Mouse (Mus musculus) heart, postnatal 36 days (tissue): ENCODE results near the gene Lrp5. TPM values are rescaled to one million over a fixed set of nuclear protein-coding genes. Genes with fewer than 3 reads are reported as not detected.

Source experiments
- DNase-seq, 2 experiments: peaks; one replicate each; pipeline ENCODE4 v3.0.0; 2021 to 2022
- intact Hi-C: fragments of 180-260 bp; cut with DNase I; formaldehyde crosslinking; loops from one replicate; pipeline ENCODE4 v1.15.1; 2025
- total RNA-seq, 2 experiments: library from RNA; stranded (reverse); gene quantifications; 2 replicates each; pipeline ENCODE4 v1.2.3; 2021

Gene Lrp5
- total RNA-seq, result 10 to 100 TPM; 51.3 to 60.3 TPM

DNA sequence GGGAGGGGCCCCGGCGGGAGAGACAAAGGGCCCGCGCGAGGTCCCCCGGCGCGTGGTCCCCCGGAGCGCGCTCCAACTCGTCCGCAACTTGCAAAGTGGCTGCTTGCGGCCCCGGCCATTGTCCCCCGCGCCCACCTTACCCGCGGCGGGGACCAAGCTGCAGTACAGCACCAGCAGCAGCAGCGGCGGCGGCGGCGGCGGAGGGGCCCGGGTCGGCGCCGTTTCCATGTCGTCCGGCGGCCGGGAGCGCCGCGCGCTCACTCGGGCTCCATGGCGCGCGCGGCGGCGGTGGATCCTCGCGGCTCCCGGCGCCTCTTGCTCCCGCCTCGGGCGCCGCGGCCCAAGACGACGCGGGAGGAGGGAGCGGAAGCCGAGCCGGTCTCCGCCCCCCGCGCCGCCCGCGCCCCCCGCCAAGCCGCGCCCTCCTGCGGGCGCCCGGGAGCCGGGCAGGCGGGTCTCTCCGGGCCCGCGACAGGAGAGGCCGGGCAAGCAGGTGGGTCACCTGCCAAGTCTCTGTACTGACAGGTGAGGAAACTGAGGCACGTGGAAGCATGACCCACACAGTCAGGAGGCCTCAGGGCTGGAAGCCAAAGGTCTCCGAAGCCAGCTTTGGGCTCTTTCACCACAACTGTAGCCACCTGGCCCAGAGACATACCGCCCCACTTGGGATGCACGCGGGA is at the start of gene Lrp5:
Lrp5 (minus strand) TSS at position 350 of the 680 bp plus-strand sequence.
- DNase-seq, result peak; percentile 78 to 83
- intact Hi-C loops, result loop anchor here (2.0 to 5.0 kb wide), 2 partner anchors 22 to 44 kb away; partner anchors contain the start of gene 1810055G02Rik

DNA sequence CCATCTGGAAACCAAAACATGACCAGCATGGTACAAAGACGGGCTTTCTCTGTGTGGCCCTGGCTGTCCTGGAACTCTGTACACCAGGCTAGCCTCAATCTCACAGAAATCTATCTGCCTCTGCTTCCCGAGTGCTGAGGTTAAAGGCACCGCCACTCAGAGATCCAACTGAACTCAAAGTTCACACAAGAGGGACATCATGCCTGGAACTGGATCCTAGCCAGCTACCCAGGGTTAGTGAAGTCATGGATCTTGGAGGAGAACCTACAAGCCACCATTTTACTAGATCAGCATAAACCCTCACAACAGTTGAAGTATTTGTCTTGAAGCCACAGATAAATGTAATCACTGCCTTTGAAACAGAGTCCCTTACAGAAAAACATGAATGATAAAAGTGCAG is 49.6 kb upstream of the Lrp5 start:
- intact Hi-C loops, result no loop called here
- DNase-seq, result no peak

DNA sequence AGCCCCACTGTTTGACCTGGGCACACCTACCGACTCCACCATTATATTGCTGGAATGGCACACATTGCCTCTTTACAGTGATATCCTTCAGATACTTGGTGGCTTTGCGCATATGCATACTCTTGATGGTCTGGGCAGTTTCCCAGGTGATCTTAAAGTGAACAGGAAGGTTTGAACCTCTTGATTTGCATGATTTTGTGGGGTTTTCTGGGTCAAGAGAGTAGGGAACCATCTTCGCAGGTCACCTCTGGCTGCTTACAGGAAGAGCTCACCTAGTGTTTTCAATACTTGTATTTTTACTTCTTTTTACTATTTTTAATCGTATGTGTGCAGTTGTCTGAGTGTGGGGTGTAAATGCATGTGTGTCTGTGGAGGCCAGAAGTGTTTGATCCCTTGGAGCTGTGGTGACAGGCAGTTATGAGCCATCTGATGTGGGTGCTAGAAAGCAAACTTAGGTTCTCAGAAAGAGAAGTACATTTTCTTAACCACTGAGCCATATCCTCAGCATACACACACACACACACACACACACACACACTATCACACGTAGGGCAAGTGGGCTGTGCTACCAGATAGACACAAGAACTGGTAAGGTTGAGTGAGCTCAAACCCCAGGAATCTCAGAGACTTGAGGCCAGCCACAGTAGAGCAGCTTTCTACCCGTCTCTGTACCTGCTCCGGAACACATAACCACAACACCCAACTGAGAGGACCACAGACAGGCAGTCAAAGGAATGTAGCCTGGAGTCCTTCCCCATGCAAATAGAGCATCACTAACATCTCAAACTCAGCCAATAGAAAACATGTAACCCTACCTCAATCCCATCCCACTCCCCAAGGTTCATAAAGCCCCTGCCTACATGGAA is 44.6 kb upstream of the Lrp5 start:
- DNase-seq, result no peak
- intact Hi-C loops, result no loop called here

DNA sequence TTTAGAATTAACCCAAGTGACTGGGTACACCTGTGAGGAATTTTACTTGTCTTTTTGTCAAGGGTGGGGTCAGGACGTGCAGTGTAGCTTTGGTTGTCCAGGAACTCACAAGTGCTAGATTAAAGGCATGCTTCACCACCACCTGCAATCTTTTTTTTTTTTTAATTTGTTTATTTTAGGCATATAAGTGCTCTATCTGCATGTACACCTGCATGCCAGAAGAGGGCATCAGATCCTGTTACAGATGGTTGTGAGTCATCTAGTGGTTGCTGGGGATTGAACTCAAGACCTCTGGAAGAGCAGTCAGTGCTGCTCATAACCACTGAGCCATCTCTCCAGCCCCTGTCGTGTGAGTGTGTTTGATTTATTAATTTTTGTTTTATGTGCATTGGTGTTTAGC is 42.5 kb upstream of the Lrp5 start:
- no peak for DNase-seq
- intact Hi-C loops, result no loop called here

DNA sequence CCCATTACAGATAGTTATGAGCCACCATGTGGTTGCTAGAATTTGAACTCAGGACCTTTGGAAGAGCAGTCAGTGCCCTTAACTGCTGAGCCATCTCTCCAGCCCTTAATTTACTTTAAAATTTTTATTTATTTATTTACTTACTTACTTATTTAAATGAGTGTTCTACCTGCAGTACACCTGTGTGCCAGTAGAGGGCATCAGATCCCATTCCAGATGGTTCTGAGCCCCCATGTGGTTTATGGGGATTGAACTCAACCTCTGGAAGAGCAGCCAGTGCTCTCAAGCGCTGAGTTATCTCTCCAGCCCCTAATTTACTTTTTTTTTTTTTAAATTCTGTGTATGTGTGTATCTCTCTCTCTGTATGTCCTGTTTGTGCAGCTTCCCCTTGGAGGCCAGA is 38.4 kb upstream of the Lrp5 start:
- intact Hi-C loops, result loop anchor here (2.0 to 5.0 kb wide), 2 partner anchors 42 to 258 kb away; partner anchors contain the start of gene Kmt5b
- peak; percentile 68 to 81 for DNase-seq

DNA sequence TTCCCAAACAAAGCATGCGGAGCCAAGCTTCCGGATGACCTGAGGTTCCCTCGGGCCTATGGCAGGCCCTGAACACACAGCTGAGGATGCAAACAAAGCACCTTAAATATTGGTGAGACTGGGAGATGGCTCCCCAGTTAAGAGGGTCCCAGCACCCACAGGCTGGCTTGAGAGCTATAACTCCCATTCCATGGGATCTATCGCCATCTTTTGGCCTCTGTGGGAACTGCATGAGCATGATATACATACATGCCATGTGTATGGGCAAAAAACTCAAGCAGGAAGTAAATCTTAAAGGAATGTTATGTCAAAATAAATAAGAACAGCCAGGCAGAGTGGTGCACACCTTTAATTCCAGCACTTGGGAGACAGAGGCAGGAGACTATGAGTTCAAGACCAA is 37.5 kb upstream of the Lrp5 start:
- intact Hi-C loops, result loop anchor here (2.0 to 5.0 kb wide), 2 partner anchors 43 to 258 kb away; partner anchors contain the start of gene Kmt5b
- DNase-seq, result peak in 1 of 2 experiments; percentile 56

DNA sequence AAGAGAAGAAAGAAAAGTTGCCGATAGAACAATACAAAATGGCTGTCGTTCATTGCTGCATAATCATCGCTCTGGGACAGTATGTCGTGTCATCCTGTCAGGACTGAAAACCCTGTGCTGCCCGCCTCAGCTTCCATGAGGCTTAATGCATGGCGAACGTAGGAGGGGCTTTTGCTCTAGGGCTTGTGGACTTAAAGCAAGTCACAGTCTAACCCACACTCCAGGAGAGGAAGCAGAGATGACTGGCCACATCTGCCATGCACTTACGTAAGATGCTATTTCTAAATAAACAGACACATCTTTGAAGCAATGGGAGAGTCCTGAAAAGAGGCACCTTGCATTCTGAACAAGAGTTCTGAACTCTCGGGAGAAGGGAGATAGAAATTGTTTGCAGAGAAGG is 36.8 kb upstream of the Lrp5 start:
- no peak for DNase-seq
- intact Hi-C loops, result loop anchor here (5.0 kb wide), 1 partner anchor 259 kb away; no protein-coding TSS in a partner anchor

DNA sequence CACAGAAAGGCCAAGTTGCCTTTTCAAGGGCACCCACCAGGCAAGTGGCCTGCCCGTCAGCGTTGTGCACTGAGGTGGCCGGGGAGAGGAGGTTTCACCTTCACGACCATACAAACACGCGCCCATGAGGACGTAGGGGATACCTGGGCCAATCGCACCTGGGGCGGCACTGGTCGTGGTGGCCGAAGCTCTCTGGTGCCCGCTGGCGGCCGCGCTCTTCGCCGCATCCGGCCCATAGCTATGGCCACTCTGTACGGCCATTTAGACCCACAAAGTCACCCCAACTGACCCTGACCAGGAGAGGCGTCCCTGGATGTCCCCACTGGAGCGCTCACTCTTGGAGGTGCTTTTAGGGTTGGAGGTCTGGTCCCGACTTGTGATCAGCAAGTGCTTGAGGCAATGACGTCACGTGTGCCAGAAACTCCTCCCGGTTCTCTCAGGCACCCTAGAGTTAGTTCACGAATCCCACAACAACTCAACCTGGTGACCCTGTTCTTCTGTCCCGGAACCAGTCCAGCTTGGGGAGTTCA is 33.1 kb upstream of the Lrp5 start:
- intact Hi-C loops, result loop anchor here (2.0 kb wide), 2 partner anchors 21 to 97 kb away; no protein-coding TSS in a partner anchor

DNA sequence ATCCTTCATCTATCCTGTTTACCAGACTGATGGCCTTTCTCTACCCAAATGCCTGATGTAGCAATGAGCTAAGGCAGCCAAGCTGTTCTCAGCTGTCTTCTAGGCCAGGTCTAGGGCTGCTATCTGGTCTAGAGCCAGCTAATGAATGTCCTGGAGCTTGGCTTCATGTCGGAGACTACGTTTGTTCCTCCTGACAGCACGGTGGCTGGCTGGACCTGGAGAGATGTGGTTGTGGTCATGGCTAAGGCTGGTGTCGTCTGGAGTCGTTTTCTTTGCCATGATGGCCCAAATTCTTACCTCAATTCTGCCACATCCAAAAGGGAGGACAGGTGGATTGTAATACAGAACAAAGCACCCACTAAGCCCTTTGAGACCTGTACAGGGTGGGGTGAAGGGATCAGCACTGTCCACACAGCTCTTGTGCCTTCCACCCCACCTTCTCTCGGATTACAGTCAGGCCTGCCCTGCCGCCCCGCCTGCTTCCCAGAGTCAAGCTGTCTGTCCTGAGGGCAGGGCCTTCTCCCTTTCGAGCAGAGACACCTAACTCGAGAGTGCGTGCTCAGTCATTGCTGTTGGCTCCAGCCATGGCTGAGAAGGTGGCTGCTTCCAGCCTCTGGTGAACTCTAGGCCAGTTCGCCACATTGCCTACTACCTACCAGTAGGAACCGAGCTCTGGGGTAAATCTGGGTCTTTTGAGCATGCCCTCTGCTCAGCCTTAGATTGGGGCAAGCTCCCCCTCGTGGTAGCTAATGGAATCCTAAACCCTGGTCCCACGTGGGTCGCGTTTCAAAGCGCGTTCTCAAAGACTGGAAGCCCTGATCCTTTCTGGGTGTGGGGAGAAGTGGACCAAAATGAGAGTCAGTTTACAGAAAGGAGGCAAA is 32.4 kb upstream of the Lrp5 start:
- intact Hi-C loops, result loop anchor here (2.0 kb wide), 2 partner anchors 20 to 96 kb away; no protein-coding TSS in a partner anchor
- peak; percentile 70 for DNase-seq

More for the DNA sequence above, 33.1 kb upstream of the Lrp5 start:
- DNase-seq, result peak; percentile 77 to 78

DNA sequence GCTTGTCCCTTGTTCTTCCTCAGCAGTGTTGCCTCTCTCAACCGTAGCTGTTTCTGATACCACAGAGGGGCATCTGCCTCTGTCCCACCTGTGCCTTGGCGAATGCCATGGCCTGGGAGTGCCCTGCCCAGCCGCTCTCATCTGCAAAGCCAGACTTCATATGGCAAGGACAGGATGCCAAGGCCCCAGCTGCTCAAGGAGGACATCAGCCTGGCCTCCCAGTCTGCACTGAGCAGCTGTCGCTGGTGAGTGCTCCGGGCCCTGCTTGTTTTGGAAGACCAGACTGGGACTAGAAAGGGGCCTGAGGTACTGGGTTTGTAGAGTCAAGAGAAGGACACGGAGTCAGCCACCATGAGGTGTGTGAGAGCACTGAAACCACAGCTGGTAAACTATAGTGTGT is 28.0 kb upstream of the Lrp5 start:
- no peak for DNase-seq
- intact Hi-C loops, result no loop called here

DNA sequence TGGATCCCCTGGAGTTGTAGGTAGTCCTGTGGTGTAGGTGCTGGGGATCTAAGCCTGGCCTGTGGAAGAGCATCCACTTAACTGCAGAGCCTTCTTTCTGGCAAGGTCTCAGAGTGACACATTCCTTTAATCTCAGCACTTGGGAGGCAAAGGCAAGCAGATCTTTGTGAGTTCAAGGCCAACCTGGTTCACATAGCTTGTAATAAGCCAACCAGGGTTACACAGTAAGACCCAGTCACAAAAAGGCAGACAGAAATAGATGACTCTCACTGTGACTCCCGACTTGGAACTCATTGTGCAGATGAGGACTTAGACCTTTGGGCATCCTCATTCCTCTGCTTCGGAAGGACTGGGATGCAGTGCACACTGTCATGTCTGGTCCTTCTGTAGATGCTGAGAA is 24.1 kb upstream of the Lrp5 start:
- no peak for DNase-seq
- intact Hi-C loops, result no loop called here

DNA sequence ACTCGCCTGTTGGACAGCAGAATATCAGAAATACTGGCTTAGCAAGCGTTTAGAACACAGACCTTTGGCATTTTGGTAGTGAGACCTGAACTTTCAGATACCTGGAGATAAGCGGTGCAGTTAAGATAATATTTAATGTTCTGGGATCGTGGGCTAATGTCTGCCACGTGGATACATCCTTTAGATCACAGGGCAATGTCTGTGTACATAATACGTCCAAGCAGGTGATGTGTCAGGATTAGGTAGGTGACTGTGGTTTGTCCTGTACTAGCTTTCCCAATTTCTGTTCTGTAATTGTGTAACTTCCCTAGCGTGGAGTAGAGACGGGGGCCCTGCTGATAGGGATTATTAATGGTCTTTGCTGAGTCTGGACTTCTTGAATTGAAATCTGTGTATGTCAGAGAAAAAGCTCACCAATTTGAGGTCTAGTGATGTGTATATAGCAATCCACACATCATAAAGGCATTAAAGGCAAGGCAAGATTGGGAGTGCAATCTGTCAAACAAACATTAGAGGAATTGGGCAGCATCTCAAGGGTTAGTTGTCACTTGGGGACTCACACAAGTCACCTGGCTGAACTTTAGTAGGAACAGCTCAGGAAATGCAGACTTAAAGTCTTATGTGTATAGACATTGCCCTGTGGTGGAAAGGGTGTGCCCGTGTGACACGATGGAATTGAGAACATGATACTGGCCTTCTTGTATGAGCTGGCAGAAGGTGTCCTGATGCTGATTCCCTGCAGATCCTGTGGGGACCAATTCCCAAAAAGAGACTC is 22.8 kb upstream of the Lrp5 start:
- intact Hi-C loops, result loop anchor here (2.0 kb wide), 1 partner anchor 22 kb away; the partner anchor contains the start of gene Lrp5
- no peak for DNase-seq

DNA sequence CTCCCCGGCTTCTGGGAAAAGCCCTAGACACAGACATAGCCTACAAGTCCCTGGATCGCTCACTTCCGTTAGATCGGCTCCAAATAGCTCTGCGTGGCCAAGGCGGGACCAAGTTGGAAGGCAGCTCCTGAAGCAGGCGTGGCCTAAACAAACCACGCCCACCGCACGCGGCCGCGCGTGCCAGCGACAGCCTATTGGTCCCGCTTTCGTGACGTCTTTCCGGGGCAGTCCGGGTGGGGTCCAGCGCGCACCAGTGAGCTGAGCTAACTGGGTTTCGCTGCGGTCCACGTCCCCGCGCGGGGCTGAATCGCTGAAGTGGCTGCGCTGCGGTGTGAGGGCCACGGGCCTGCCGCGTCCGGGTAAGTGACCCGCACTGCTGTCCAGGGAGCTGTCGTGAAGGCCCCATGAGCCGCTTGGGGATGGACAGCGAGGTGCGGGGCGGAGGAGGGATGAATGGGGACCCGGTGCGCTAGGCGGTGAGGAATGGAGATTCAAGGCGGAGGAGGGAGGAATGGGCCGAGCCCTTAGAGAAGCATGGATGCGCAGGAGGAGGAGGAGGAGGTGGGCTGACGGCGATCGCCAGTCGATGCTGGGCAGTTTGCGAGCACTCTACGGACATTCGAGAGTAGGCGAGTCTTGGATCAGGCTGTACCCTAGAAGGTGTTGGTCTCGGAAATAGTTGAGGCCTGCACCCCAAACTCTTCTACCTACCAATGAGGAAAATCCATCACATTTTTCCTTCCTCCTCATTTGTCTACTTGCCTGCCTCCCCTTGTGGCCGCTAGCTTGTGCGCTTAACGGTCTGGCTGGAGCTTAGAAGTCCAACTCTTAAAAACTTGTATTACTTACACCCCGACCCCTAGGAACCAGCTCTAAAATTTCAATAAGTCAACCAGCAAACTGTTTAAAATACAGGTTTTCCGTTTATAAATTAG is 22.0 kb upstream of the Lrp5 start, which contains the start of gene 1810055G02Rik:
1810055G02Rik (plus strand) TSS at position 216 of the 935 bp plus-strand sequence.
- DNase-seq, result peak; percentile 98 to 99
- intact Hi-C loops, result loop anchor here (2.0 kb wide), 1 partner anchor 22 kb away; the partner anchor contains the start of gene Lrp5

DNA sequence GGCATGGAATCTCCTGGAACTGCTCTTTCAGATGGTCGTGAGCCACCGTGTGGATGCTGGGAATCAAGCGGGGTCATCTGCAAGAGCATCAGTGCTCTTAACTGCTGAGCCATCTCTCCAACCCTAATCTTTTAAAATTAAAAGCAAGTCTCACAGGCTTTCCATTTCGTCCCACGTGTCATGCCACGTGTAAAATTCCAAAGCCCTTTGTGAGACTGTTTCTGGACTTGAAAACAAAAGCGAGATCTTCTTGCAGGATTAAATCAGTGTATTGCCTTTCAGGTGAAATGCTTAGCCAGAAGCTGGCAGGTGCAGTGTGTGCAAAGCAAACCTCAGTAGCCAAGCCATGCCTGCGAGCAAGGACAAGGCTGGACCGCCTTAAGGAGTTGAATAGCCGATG is 21.2 kb upstream of the Lrp5 start:
- intact Hi-C loops, result no loop called here
- DNase-seq, result no peak

DNA sequence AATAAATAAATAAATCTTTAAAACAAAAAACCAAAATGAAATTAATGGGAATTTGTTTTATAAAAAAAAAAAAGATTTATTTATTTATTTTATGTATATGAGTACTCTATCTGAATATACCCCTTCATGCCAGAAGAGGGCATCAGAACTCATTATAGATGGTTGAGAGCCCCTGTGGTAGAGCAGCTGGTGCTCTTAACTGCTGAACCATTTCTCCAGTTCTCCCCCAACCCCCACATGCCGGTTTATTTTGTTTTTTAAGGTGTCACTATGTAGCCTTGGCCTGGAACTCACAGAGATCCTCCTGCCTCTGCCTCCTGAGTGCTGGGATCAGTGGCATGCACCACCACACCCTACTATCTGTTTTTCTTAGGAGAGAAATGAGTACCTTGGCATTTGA is 19.9 kb upstream of the Lrp5 start:
- intact Hi-C loops, result no loop called here
- no peak for DNase-seq

DNA sequence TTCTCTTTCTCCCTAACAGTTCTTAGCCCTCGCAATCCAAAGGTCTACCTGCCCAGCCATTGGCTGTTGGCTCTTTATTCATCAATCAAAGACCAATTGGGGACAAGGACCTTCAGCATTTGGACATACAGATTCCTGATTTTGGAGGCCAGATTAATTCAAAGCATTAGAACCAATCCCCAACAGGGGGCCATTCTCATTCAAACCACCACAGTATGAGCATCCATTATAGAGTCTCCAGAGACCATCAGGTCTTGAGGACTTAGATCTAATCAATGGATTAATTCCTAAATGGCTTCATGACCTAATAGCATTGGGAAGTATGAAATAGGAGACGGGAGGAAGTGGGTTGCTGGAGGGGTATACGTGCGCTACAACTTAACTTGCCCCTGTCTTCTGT is 16.1 kb upstream of the Lrp5 start:
- intact Hi-C loops, result no loop called here
- no peak for DNase-seq

DNA sequence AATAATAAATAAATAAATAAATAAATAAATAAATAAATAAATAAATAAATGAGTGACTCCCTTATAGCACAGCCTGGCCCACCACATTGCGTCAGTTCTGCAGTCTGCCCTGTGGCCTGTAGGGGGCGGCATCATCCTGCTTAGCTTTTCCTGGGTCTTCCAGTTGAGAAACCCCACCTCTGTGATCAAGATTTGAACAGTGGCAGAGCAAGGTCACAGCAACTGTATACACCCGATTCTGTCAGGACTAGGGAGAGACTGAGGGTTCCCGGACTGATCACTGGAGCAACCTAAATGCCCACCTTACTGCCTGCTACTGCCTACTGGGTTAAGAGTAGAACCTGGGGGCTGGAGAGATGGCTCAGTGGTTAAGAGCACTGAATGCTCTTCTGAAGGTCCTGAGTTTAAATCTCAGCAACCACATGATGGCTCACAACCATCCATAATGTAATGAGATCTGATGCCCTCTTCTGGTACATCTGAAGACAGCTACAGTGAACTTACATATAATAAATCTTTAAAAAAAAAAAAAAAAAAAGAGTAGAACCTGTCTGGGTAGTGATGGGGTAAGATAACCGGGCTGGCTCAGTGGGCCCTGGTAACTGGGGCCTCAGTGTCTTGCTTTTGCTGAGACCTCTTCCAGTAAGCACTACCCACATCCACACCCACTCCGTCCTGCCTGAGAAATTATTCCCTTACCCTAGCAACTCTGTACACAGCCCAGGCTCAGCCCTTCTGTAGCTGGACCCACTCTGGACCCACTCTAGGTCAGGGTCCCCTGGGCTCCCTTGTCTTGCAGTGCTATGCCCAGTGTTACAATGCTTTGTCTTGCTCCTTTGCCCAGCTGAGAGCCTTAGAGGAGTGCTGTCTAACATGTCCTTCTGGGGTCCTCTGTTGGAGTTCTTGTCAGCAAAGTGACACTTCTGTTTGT is 13.4 kb upstream of the Lrp5 start:
- intact Hi-C loops, result loop anchor here (1.0 to 2.0 kb wide), 2 partner anchors 19 to 76 kb away; no protein-coding TSS in a partner anchor
- peak; percentile 85 to 86 for DNase-seq
